In the genomic region with DNA sequence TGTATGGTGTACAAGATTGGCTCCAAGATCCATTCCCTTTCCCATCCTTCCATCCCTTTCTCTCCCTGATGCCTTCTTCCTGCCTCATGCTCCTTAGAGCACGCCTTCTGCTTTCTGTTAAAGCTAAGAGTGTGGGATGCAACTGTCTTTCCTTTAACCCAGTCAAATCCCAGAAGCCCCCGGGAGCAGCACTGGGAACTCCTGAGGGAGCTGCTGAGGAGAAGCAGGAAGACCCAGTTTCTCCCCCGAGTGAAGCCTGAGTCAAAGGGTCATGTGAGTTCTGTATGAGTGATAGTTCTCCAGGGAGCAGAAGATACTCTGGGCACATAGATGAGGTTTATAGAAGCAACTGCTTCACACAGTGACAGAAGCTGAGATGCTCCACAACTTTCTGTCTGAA, we compare ENCODE assay signal across 17 mouse cellular contexts.
"Had no signal": no experiment of that assay in that cellular context is flagged by ENCODE, and none has a peak within 500 bp of the region (broad histone marks: within the 10 kb centered on the region; RNA-seq: fewer than 3 reads in every experiment).

No protein-coding gene starts in this region.

- H3K27me3 ChIP-seq: midbrain, embryonic 12.5 days; neural tube, embryonic 13.5 days; neural tube, embryonic 15.5 days had no signal

- H3K9ac ChIP-seq: midbrain, embryonic 12.5 days; neural tube, embryonic 13.5 days; neural tube, embryonic 15.5 days had no signal

- H3K4me3 ChIP-seq: midbrain, embryonic 10.5 days; midbrain, embryonic 12.5 days; myocyte; neural tube, embryonic 13.5 days; neural tube, embryonic 15.5 days had no signal

- DNase-seq: lung, adult 18-20 months; lung, postnatal 4 days; midbrain, embryonic 14.5 days; retina, postnatal 1 day; right cerebral cortex, adult 18-20 months; right cerebral cortex, postnatal 25 days; right cerebral cortex, postnatal 4 days; spleen, adult 18-20 months; thymus, adult 18-20 months; thymus, postnatal 14 days; thymus, postnatal 36 days had no signal

- ATAC-seq: midbrain, embryonic 16.5 days had no signal

- H3K9me3 ChIP-seq: midbrain, embryonic 10.5 days; midbrain, embryonic 12.5 days; neural tube, embryonic 13.5 days; neural tube, embryonic 15.5 days had no signal

- H3K4me2 ChIP-seq: midbrain, embryonic 12.5 days; neural tube, embryonic 13.5 days; neural tube, embryonic 15.5 days had no signal

- H3K27ac ChIP-seq: midbrain, embryonic 10.5 days; midbrain, embryonic 12.5 days; neural tube, embryonic 13.5 days; neural tube, embryonic 15.5 days had no signal

- H3K4me1 ChIP-seq: midbrain, embryonic 10.5 days; midbrain, embryonic 12.5 days; neural tube, embryonic 13.5 days; neural tube, embryonic 15.5 days had no signal

- H3K36me3 ChIP-seq: midbrain, embryonic 10.5 days; midbrain, embryonic 12.5 days; neural tube, embryonic 13.5 days; neural tube, embryonic 15.5 days had no signal
